Mouse (Mus musculus): Measurements from ENCODE around the gene Alg2.

DNA sequence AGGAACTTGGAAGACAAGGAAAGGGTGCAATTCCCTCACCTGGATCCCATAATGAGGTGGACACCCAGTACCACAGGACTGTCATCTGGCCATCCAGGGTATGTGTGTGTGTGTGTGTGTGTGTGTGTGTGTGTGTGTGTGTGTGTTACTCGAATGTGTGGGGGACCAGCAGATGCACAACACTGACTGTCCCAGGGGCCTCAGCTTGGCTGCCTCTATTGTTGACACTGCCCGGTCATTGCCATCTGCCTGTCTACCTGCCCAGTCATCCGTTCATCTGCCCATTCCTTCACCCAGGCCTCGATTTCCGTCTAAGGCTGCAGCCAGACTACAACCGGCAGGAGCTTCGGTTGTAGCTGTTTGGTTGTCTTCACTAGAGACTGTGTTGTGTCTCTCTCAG lies 41.4 kb downstream of the Alg2 start:
- no peak for TF ChIP-seq POLR2A (IDR thresholded peaks at IDR 0.05; ENCODE audit: insufficient read length, low read depth)
- no peak for TF ChIP-seq E2F4 (IDR thresholded peaks at IDR 0.05; ENCODE audit: insufficient read depth)
- TF ChIP-seq CEBPB (IDR thresholded peaks at IDR 0.05; ENCODE audit: insufficient read depth, poor library complexity, severe bottlenecking) = no peak
- no peak for TF ChIP-seq MYOD1 (IDR thresholded peaks at IDR 0.05; ENCODE audit: control insufficient read depth in 1 of 3, insufficient read length in 2 of 3, low read depth in 2 of 3)
- no peak for TF ChIP-seq TCF12 (IDR thresholded peaks at IDR 0.05; ENCODE audit: insufficient read depth, poor library complexity, severe bottlenecking)
- TF ChIP-seq MYOG (IDR thresholded peaks at IDR 0.05; ENCODE audit: control insufficient read depth in 1 of 3, insufficient read depth in 1 of 3, insufficient read length in 2 of 3, low read depth in 2 of 3) = no peak

All from myocyte (in vitro differentiated cells).